Mouse (Mus musculus) layer of hippocampus, adult 8-10 months (tissue): ENCODE measurements around the gene Zmynd12. TPM values are rescaled to one million over a fixed set of nuclear protein-coding genes. Genes with fewer than 3 reads are reported as not detected.

ENCODE experiments used
- DNase-seq, 2 experiments: peaks; one replicate each; pipeline ENCODE4 v3.0.0; 2022; ENCODE audit warnings: low spot score in 2 of 2
- total RNA-seq, 4 experiments: library from RNA; stranded (reverse); gene quantifications; 2 replicates each; pipeline ENCODE4 v1.2.4; 2022

Gene Zmynd12
- total RNA-seq, 4 experiments from 2014 or later: 0.48 to 0.94 (median 0.55) TPM; not detected in 1

DNA sequence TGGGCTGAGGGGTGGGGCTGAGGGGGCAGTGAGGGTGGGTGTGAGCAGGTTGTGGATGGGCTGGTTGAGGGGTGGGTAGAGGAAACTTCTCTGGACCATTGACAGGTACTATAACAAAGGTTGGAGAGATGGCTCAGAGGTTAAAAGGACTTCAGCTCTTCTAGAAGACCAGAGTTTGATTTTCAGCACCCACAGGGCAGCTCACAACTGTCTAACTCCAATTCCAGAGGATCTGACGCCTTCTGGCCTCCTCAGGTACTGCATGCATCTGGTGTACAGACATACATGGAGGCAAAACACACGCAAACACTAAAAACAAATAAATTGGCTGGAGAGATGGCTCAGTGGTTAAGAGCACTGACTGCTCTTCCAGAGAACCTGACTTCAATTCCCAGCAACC is 89.0 kb downstream of the Zmynd12 start:
- no peak for DNase-seq

DNA sequence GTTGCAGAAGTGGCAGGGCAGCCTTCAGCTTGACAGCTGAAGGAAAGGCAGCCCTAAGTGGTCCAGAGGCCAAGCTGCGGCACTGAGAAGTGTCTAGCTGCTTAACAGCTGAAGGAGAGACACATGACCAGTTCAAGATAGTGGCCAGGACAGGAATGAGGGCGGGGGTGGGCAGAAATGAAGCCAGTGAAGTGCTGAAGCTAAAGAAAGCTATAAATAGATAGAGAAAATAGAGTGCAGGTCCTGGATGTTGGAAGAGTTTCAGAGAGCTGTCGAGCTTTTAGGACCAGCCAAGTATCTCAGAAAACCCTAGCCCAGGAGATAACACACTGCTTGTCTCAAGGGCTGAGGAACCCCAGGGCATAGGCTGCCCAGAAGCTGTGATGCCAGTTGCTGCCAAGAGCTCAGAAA is 90.1 kb downstream of the Zmynd12 start:
- no peak for DNase-seq

Other genes with a start within 250 kb of the Zmynd12 start
- 10 to 100 TPM in 1 of 4 experiments, 1 to 10 TPM in 3; 5.8 to 10.9 (median 7.5) TPM for gene Zfp691, start 248.6 kb upstream of the Zmynd12 start, total RNA-seq
- under 1 TPM; 0.23 to 0.54 (median 0.28) TPM for gene Ermap, start 232.8 kb upstream of the Zmynd12 start, total RNA-seq
- 10 to 100 TPM; 15.4 to 21.1 (median 16.3) TPM for gene Svbp, start 227.5 kb upstream of the Zmynd12 start, total RNA-seq
- 1 to 10 TPM in 1 of 4 experiments, under 1 TPM in 3; 0.37 to 1.0 (median 0.63) TPM for gene Tmem269, start 204.6 kb upstream of the Zmynd12 start, total RNA-seq
- gene AU022252, start 190.1 kb upstream of the Zmynd12 start, total RNA-seq: 10 to 100 TPM; 23.1 to 32.9 (median 25.6) TPM
- 10 to 100 TPM in 3 of 4 experiments, 1 to 10 TPM in 1; 9.7 to 13.7 (median 11.7) TPM for gene P3h1, start 189.9 kb upstream of the Zmynd12 start, total RNA-seq
- under 1 TPM; 0.18 to 0.41 (median 0.27) TPM for gene Cldn19, start 167.4 kb upstream of the Zmynd12 start, total RNA-seq
- gene Ybx1, start 128.2 kb upstream of the Zmynd12 start, total RNA-seq: 100 to 1,000 TPM; 198 to 253 (median 227) TPM
- 10 to 100 TPM; 16.9 to 23.9 (median 22.6) TPM for gene Ppih, start 102.3 kb upstream of the Zmynd12 start, total RNA-seq
- 10 to 100 TPM; 20.5 to 25.5 (median 22.6) TPM for gene Ccdc30, start 7.3 kb upstream of the Zmynd12 start, total RNA-seq
- 1 to 10 TPM; 3.9 to 8.8 (median 5.9) TPM for gene Ppcs, start 394 bp upstream of the Zmynd12 start, total RNA-seq
- 10 to 100 TPM; 11.8 to 18.2 (median 13.2) TPM for gene Rimkla, start 69.8 kb downstream of the Zmynd12 start, total RNA-seq
- 10 to 100 TPM; 71.9 to 96.3 (median 78.0) TPM for gene Foxj3, start 114.2 kb downstream of the Zmynd12 start, total RNA-seq
- gene Frg2f1, start 116.7 kb downstream of the Zmynd12 start, total RNA-seq: 10 to 100 TPM; 20.4 to 23.7 (median 21.5) TPM
- gene Guca2a, start 214.9 kb downstream of the Zmynd12 start, total RNA-seq: not detected
- not detected for gene Guca2b, start 236.1 kb downstream of the Zmynd12 start, total RNA-seq